Mouse (Mus musculus) lung, adult 2 months (tissue): ENCODE measurements around the gene Alkbh7.

Experiments
- CTCF ChIP-seq: fragments of 200-500 bp; IDR thresholded peaks from 2 replicates; pipeline ENCODE4 v1.5.1; 2011; ENCODE audit warnings: mild to moderate bottlenecking, low read length, control low read depth; ENCODE audit not compliant: insufficient read depth
- POLR2A ChIP-seq: fragments of 200-500 bp; IDR thresholded peaks from 2 replicates; pipeline ENCODE4 v1.6.1; 2011; ENCODE audit warnings: low read depth, mild to moderate bottlenecking, control low read depth, low read length, borderline replicate concordance; ENCODE audit errors: extremely low read depth

DNA sequence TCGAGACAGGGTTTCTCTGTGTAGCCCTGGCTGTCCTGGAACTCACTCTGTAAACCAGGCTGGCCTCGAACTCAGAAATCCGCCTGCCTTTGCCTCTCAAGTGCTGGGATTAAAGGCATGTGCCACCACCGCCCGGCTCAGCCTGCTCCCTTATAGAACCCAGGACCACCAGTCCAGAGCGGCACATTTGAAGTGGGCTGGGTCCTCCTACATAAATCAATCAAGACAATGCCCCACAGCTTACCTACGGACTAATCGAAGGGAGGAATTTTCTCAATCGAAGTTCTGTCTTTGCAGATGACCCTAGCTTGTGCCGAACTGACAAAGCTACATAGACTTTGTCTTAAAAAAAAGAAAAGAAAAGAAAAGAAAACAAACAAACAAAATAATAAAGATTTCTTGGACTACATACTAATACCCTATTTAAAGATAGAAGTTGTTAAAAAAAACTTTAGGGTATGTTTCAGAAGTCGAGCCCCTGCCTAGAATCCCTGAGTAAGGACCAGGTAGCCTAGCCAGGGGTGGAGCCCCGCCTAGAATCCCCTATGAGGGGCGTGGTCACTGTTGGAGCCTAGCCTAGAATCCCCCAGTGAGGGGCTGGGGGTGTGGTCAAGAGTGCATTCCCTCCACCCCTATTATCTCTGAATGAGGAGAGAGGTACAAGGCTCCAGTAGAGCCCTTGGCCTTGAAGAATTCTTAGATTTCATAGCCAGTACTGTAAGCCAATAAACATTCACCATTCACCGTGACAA is 23.0 kb upstream of the Alkbh7 start:
- TF ChIP-seq POLR2A = no peak
- TF ChIP-seq CTCF = no peak
